Mouse (Mus musculus) lung, postnatal 25 days (tissue): ENCODE data around the gene Adcy10.

Experiments used
- DNase-seq: peaks from one replicate; pipeline ENCODE4 v3.0.0; 2022; ENCODE audit warnings: low spot score

Adcy10 gene

DNA sequence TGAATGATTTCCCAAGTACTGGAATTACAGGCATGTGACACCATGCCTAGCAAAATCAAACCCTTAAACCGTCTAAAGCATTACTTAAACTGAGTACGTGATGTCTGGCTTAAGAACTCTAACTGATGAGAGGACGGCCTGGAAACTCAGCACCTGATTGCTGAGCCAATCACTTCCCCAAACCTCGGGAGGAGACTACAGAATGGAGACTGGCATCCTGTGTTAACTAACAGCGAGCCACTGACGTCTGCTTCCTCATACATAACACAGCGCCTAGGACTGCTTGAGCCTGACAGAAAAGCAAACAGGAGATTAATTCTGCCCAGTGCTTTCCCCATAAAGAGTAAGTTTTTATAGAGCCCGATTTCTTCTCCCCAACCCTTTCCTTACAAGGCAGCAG lies 119.2 kb downstream of the Adcy10 start:
- DNase-seq = no peak

DNA sequence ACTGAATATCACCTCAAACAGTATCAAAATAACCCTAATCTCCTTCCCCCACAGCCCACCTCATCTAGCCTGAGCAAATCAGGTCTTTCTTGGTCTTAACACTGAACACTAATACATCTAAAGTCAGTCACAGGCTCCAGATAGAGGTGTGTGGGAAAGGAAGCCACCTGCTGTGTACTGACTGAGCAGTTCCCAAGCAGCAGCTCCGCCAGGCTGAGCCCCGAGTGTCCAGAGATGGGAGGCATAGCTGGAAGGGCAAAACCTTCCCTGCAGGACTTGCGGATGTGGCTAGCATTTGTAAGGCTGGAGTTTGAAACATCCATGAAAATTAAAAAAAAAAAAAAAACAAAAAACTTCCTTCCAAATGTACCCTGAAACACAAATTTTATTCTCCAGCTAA lies 120.1 kb downstream of the Adcy10 start:
- no peak for DNase-seq

DNA sequence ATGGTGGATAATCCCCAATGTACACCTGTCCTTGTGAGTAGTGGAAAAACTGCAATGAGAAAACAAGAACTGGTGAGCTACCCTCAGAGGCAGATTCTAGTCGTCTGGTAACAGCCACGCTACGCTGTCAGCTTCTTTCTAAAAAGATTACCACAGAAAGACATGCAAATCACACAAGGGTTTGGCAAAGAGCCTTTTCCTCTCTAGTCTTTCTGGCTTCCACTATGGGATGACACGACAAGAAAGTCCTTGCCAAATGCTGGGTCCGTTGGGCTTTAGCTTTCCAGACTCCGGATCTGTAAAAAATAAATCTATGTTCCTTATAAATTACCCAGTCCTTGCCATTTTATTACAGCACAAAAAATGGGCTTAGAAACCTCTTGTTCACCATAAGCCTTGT lies 120.8 kb downstream of the Adcy10 start:
- DNase-seq = no peak

DNA sequence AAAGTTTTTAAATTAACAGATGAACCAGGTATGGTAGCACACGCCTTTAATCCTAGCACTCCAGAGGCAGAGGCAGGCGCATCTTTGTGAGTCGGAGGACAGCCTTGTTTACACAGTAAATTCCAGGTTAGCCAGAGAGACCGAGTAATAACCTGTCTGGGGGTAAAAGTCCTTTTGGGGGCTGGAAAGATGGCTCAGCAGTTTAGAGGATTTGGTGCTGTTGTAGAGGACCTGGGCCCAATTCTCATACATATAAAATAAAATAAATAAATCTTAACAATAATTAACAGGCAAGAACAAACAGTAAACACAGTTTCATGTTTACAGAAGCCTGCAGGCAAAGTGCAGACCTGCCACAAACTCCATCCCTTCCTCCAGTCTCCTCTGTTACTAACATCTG lies 123.9 kb downstream of the Adcy10 start:
- no peak for DNase-seq

DNA sequence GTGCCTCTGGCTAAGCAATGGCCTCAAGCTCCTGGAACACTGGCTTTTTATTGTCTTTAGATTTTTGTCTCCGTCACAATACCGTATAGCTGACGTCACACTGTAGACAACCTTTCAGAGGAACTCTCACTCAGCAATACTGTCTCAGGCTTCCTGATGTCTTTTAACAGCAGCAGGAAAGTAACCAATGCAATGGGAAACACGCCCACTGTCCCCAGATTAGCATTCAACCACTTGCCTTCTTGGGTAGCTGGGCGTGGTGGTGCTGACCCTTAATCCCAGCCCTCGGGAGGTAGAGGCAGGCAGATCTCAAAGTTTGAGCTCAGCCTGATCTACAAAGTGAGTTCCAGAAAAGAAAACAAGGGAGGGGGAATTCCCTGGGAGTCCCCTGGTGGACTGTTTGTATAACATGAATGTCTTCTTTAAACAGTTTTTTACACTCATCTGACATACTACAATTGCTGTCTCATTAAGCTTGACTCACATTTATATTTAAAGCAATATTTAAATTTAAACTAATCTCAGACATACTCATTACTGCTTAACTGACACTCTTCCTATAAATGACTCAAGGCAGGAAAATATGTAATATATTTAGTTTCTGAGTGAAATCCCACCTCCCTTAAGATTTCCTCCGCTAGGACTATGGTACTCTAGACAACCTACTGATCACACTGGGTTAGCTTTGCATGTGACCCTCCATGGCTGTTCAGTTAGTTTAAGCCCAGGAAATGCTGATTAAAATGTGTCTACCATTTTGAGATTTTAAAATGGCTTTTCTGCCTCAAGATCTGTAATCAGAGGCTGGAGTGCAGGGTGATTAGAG lies 124.7 kb downstream of the Adcy10 start:
- no peak for DNase-seq

DNA sequence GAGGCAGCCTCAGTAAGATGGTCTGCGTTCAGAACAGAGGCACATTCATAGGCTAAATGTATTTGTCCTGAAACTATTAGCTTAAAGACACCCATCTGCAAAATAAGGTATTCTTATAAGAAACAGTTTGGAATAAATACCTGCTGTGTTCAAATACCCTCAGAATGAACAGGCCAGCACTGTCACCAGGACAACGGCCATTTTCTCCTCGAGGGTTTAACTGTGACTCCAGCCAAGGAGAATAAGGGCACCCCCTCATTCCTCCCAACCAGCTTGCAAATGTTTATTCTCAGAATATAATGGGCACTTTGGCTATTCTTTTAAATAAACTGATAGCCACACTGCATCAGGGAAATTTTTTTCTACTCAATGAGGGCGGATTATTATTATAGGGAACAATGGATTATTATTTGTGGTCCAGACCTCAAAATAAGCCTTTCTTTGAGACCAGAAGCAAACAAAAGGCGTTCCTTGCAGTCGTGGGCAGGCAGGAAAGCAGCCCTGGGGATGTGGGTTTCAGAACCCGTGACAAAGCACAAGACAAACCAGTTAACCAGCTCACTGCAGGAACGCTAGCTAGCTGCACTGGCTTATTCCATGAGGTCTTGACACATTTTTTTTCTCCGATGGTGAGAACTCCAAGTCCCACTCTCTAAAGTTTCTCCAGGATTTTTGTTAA lies 125.5 kb downstream of the Adcy10 start:
- DNase-seq = no peak

DNA sequence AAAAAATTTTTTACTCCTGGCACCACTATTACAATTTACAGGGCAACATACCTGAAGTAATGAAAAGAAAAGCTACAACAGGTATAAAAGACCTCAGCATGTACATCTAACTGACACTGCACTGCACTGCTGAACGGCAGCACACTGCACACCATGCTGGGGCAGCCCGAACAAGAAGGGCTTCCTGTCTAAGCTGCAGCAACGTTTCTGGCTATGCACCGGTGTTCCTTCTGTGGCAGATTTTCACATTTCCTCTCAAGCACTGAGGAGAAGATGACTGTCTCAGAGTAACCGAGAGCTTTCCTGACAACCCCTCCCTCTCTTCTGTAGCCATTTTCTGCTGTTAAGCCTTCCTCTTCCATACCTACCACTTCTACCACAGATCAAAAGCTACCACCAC lies 127.7 kb downstream of the Adcy10 start:
- no peak for DNase-seq

DNA sequence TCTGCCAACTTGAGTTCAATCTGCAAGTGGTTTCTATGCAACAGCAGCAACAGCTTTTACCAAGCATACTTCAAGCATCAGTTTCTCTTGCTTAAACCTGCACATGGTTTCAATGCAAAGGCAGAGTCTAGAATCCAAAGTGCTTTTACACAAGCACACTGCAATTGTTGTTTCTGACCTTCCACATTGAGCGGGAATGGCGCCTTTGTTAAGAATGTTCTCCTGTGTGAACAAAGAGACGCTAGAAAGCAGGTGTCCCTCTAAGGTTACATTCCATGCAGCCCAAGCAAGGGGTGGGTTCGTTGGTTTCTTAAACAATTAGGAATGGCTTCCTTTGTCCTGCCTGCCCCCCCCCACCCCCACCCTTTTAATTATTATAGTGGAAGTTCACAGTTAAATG lies 128.9 kb downstream of the Adcy10 start:
- no peak for DNase-seq

DNA sequence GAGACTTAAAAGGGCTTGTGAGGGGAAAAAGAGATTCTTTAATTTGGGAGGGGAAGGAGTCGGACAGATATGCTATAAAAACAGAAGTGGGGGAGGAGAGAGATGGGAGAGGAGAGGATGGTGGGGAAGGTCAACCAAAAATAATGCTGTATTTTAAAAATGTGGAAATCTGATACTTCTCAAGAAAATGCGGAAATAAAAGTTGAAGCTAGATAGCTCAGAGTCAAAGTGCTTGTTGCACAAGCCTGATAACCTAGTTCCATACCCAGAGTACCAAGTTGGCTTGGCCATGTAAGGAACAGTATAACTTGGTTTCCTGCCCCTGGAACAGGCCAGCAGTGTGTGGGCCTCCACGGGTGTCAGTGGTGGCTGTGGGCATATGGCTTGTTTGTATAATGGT lies 129.8 kb downstream of the Adcy10 start:
- no peak for DNase-seq

DNA sequence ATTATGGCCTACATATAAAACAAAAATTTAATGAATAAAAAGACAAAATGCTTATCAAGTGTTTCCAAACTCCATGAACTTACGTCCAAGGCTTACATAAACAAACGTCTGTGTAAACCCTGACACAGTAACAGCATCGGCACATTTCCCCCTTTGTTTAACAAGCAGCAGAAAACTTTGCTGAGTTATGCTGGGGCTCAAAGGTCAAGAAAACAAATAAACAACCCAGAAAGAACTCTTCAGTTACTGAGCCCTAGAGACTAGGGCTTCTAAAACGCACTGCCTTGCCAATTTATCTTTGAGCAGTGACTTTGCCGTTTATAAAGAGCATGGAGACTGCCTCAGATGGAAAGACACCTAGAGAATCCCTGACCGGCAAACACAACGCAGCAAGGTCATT lies 131.7 kb downstream of the Adcy10 start:
- no peak for DNase-seq

DNA sequence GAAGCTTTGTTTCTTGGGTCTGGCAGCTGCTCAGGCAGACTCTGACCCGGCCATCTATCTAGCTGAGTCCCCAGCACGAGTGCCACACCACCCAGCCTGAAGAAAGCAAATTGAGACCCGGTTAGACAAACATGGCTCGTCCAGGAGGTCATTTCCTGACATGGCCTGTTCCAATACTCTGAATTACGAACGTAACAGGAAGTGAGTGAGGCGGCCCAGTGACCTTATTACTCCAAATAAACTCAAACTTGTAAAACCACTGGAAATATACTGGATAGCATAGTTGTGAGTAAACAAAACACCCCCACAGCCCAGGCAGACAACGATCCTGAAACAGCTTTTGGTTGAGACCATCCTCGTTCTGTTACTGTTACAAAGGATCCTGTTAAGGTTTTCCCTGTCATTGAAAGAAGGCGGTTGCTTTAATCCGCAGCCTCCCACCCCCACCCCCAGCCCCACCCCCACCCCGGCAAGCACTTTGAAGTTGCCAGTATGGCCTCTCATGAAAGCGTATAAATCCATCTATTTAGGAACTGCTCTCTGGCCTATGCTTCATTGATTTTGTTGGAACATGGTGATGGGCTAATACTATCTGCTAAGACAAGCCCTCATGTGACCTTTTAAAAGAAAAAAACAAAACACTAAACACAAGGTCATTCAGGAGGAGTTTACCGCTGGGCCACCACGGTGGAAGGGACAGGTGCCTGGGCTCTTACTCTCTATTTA lies 132.3 kb downstream of the Adcy10 start:
- peak; percentile 59 for DNase-seq

DNA sequence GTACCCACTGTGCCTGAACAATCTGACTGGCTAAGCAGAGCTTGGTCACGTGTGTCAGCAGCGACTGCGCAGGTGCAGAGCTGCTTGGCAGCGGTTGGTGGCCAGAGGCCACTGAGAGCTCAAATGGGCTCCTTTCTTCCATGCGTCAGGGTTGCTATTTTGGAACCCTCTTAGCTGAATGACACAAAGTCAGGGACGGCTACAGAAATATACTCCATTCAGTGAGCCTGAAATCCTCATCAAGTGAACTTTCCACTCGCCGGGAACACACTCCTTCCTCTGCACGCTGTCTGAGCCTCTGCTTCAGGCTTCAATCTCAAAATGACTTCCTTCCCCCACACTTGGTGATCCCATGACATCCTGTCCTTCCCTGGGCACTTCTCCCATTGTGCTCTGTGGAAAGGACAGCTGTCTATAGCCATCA lies 133.2 kb downstream of the Adcy10 start:
- no peak for DNase-seq

DNA sequence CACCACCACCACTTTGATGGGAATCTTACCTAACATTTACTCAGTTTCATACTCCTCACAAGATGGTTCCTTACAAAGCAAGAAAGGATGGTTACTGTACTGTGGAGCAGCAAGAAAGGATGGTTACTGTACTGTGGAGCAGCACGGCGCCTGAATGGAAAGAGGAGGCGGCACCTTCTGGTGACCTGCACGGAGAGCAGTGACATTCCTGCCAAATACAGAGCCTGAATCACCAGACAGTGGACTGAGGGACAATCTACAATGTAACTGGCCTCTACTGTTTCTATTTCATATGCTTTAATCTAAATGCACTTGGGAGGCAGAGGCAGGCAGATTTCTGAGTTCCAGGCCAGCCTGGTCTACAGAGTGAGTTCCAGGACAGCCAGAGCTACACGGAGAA lies 140.1 kb downstream of the Adcy10 start:
- DNase-seq = no peak

DNA sequence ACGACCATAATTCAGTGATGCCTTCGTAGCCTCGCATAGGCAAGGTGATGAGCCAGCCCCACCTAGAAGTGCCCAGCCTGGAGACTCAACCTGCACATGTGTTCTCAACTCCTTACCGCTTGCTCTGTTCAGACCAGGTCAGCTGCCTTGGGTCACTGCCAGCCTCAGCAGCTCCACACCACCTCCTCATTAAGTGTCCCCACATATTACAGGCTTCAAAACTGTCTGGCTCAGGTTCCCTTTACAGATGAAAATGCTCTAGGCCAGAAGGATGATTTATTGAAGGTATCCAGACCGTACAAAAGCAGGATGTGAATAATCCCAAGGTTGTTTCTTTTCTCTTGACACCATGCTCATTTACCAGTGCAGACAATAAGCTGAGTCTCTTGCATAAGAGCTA lies 140.9 kb downstream of the Adcy10 start:
- no peak for DNase-seq
